21 mouse cellular contexts compared by ENCODE assay signal in the genomic region with DNA sequence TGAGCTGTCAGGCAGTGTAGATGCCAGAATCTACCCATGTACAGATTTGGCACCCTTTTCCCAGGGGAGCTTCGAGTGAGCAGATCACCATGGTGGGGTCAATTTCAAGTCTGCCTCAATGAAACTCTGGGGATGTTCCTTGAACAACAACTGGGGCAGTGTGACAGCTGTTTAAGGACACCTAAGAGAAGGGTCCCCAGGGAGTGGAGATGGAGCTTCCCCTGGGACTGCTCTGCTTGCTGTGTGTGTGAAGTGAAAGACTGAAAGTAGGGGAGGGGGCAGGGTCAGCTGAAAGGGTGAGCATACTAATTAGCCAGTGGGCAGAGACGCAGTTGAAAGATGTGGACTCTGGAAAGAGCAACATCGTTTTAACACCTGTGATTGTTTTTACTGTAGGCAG. TPM values are rescaled to one million over a fixed set of nuclear protein-coding genes. Genes with fewer than 3 reads are reported as not detected.
DNase-seq lines count a peak whose midpoint lies in the region; TF ChIP-seq lines count a peak whose summit lies in the region.
"Had no signal": no experiment of that assay in that cellular context is flagged by ENCODE, and none has a peak within 500 bp of the region (broad histone marks: within the 10 kb centered on the region; RNA-seq: fewer than 3 reads in every experiment).

No protein-coding gene starts in this region.

- peak; percentile 87 for DNase-seq in heart, adult 11 months
- no peak for DNase-seq in heart, postnatal 25 days (ENCODE audit: low spot score)
- no peak for DNase-seq in left cerebral cortex, adult 2 months (ENCODE audit: extremely low spot score in 1 of 2, low spot score in 2 of 2)
- no peak for DNase-seq in left cerebral cortex, postnatal 36 days (ENCODE audit: low spot score in 2 of 2)
- peak; percentile 30 to 43 for DNase-seq in spleen, postnatal 36 days (ENCODE audit: low spot score in 2 of 2)
- no peak for DNase-seq in spleen, adult 12 weeks (ENCODE audit: low spot score)
- peak; percentile 60 for DNase-seq in splenic B cell, adult 2 months (ENCODE audit: low read depth, low spot score)
- DNase-seq in adrenal gland, postnatal 14 days: no peak
- DNase-seq: adrenal gland, postnatal 10 days; cerebellum, adult 11-12 months; cerebellum, adult 9-10 months; cerebellum, postnatal 14 days; gastrocnemius, postnatal 10 days; gastrocnemius, postnatal 36 days had no signal

- intact Hi-C loops in heart, postnatal 25 days (cut with DNase I): loop anchor here (5.0 kb wide), 2 partner anchors 38 to 208 kb away; no protein-coding TSS in a partner anchor
- intact Hi-C loops in left cerebral cortex, adult 2 months (cut with DNase I): no loop called here
- intact Hi-C loops in left cerebral cortex, postnatal 36 days (cut with DNase I): no loop called here

- H3K27me3 ChIP-seq in splenic B cell, adult 2 months (ENCODE audit: control insufficient read depth, insufficient read depth, low read length, poor library complexity, severe bottlenecking): no peaks in the 10 kb centered on the region
- H3K27me3 ChIP-seq: forebrain, embryonic 15.5 days; heart, embryonic 12.5 days; heart, embryonic 15.5 days; Patski had no signal

- TF ChIP-seq CTCF in left cerebral cortex, adult 2 months (IDR thresholded peaks at IDR 0.05): no peak

- H3K4me3 ChIP-seq in left cerebral cortex, adult 2 months: no peak overlapping the region
- H3K4me3 ChIP-seq: forebrain, embryonic 15.5 days; heart, embryonic 12.5 days; heart, embryonic 15.5 days had no signal

- no peaks in the 10 kb centered on the region for H3K36me3 ChIP-seq in splenic B cell, adult 2 months (ENCODE audit: control insufficient read depth, insufficient read depth, low read length, poor library complexity, severe bottlenecking)
- H3K36me3 ChIP-seq: forebrain, embryonic 15.5 days; G1E; heart, embryonic 12.5 days; heart, embryonic 15.5 days had no signal

- H3K27ac ChIP-seq in left cerebral cortex, adult 2 months: 0 out of 2 replicates have a peak overlapping the region, but pooled peaks have one; percentile 6
- H3K27ac ChIP-seq: forebrain, embryonic 15.5 days; hindbrain, embryonic 14.5 days; hindbrain, postnatal 0 days had no signal

RNA-seq across cellular contexts. Expression of a gene that starts 54.5 kb away (rescaled TPM):
- 1 to 10 TPM; 4.0 to 5.1 TPM for total RNA-seq in heart, postnatal 25 days (2021)
- total RNA-seq in left cerebral cortex, adult 2 months (2021): 1 to 10 TPM; 4.2 to 4.6 TPM
- total RNA-seq in left cerebral cortex, postnatal 36 days (2021): 1 to 10 TPM; 3.1 to 4.4 TPM
- total RNA-seq in adrenal gland, postnatal 14 days (2021): 9.4 and 10.0 TPM in 2 replicates

Comparison
In these comparisons a context has a peak if more than half of its experiments do, and no peak if none do; other contexts are left out.
1. DNase-seq: peak in heart, adult 11 months (single experiment), spleen, postnatal 36 days (2 of 2) and splenic B cell, adult 2 months (single experiment); none in heart, postnatal 25 days (single experiment), left cerebral cortex, adult 2 months (0 of 2), left cerebral cortex, postnatal 36 days (0 of 2), spleen, adult 12 weeks (single experiment) and adrenal gland, postnatal 14 days (single experiment).